Comparison of ENCODE assay signal across 17 mouse cellular contexts in genomic region chr4:108608651-108609050, GRCm38 (mm10). TPM values are rescaled to one million over a fixed set of nuclear protein-coding genes. Genes with fewer than 3 reads are reported as not detected.
DNase-seq lines count a peak whose midpoint lies in the region; TF ChIP-seq lines count a peak whose summit lies in the region.
"Had no signal": no experiment of that assay in that cellular context is flagged by ENCODE, and none has a peak within 500 bp of the region (broad histone marks: within the 10 kb centered on the region; RNA-seq: fewer than 3 reads in every experiment).

No protein-coding gene starts in this region.

- no peaks in the 10 kb centered on the region for H3K4me1 ChIP-seq in embryonic fibroblast, embryonic 13.5 days (ENCODE audit: control insufficient read depth, insufficient read depth, low read length)
- H3K4me1 ChIP-seq: embryonic facial prominence, embryonic 13.5 days; embryonic facial prominence, embryonic 15.5 days; forebrain, embryonic 10.5 days; forebrain, embryonic 12.5 days had no signal

- no peak overlapping the region for H3K4me3 ChIP-seq in embryonic fibroblast, embryonic 13.5 days (ENCODE audit: insufficient read depth, low read length)
- H3K4me3 ChIP-seq: embryonic facial prominence, embryonic 13.5 days; embryonic facial prominence, embryonic 15.5 days; forebrain, embryonic 10.5 days; forebrain, embryonic 12.5 days had no signal

- H3K27ac ChIP-seq in embryonic fibroblast, embryonic 13.5 days (ENCODE audit: insufficient read depth, low read length) = peak overlapping the region; percentile 35; the same call in 1 of the 2 replicates
- H3K27ac ChIP-seq: embryonic facial prominence, embryonic 15.5 days; forebrain, embryonic 10.5 days; forebrain, embryonic 12.5 days had no signal

- TF ChIP-seq CTCF in embryonic fibroblast, embryonic 13.5 days (IDR thresholded peaks at IDR 0.05; ENCODE audit: borderline replicate concordance, insufficient read depth, low read length) = no peak

- peak; percentile 18 for DNase-seq in adrenal gland, postnatal 14 days
- DNase-seq in adrenal gland, postnatal 4 days (ENCODE audit: low spot score in 2 of 2) = no peak
- DNase-seq in NIH3T3 (ENCODE audit: low read depth) = peak; percentile 60
- DNase-seq in left cerebral cortex, adult 8-10 months (ENCODE audit: low spot score in 2 of 2) = no peak
- no peak for DNase-seq in cerebellum, adult 18-20 months
- DNase-seq: adrenal gland, postnatal 25 days; cerebellum, adult 11-12 months; cerebellum, adult 8-10 months; cerebellum, adult 9-11 months; cerebellum, postnatal 14 days; cerebellum, postnatal 36 days; embryo, embryonic 11 days had no signal

- TF ChIP-seq POLR2A in embryonic fibroblast, embryonic 13.5 days (IDR thresholded peaks at IDR 0.05; ENCODE audit: low read depth, low read length) = no peak

RNA-seq across cellular contexts. Expression of gene Cc2d1b, which starts 11.1 kb away (rescaled TPM):
- 31.5 and 39.8 TPM in 2 replicates for total RNA-seq in adrenal gland, postnatal 14 days (2021)
- total RNA-seq in adrenal gland, postnatal 4 days (2021) = 10 to 100 TPM; 64.0 to 70.8 TPM
- 25.5 and 31.0 TPM in 2 replicates for polyA plus RNA-seq in embryonic fibroblast, embryonic 13.5 days (2011; ENCODE audit: insufficient read length, low read depth, missing spikeins)
- 10 to 100 TPM; 32.5 to 46.2 (median 38.3) TPM for total RNA-seq in left cerebral cortex, adult 8-10 months (2022)

RNA-seq across cellular contexts. Expression of gene Orc1, which starts 29.4 kb away (rescaled TPM):
- total RNA-seq in adrenal gland, postnatal 14 days (2021) = 0.94 and 1.5 TPM in 2 replicates
- total RNA-seq in adrenal gland, postnatal 4 days (2021) = 1 to 10 TPM; 3.0 to 4.9 TPM
- 6.2 and 9.6 TPM in 2 replicates for polyA plus RNA-seq in embryonic fibroblast, embryonic 13.5 days (2011; ENCODE audit: insufficient read length, low read depth, missing spikeins)
- under 1 TPM in 2 of 4 experiments, not detected in 2; 0.11 TPM for total RNA-seq in left cerebral cortex, adult 8-10 months (2022)

RNA-seq across cellular contexts. Expression of gene Prpf38a, which starts 29.5 kb away (rescaled TPM):
- total RNA-seq in adrenal gland, postnatal 14 days (2021) = 34.2 and 39.5 TPM in 2 replicates
- 10 to 100 TPM; 47.7 to 49.8 TPM for total RNA-seq in adrenal gland, postnatal 4 days (2021)
- 51.5 and 62.1 TPM in 2 replicates for polyA plus RNA-seq in embryonic fibroblast, embryonic 13.5 days (2011; ENCODE audit: insufficient read length, low read depth, missing spikeins)
- 10 to 100 TPM; 26.3 to 31.4 (median 27.2) TPM for total RNA-seq in left cerebral cortex, adult 8-10 months (2022)

Comparison
In these comparisons a context has a peak if more than half of its experiments do, and no peak if none do; other contexts are left out.
1. DNase-seq: peak in adrenal gland, postnatal 14 days (single experiment) and NIH3T3 (single experiment); none in adrenal gland, postnatal 4 days (0 of 2), left cerebral cortex, adult 8-10 months (0 of 2) and cerebellum, adult 18-20 months (0 of 2).